Mouse (Mus musculus) spleen, adult 2 months (tissue): ENCODE measurements at regions not wholly inside any gene's neighbourhood (a gene's known extent, or its start where the extent isn't known, plus 50 kb on each side); places are given as distances from the start of the nearest gene placed in this dataset.

Source experiments
- CTCF ChIP-seq: fragments of 200-500 bp; IDR thresholded peaks from 2 replicates; pipeline ENCODE4 v1.5.1; 2011; ENCODE audit warnings: mild to moderate bottlenecking, inconsistent platforms; ENCODE audit not compliant: insufficient read depth, insufficient read length, insufficient replicate concordance; ENCODE audit errors: extremely low read depth
- POLR2A ChIP-seq: fragments of 200-500 bp; IDR thresholded peaks from 2 replicates; pipeline ENCODE4 v1.6.1; 2011; ENCODE audit warnings: low read depth, low read length, inconsistent platforms

DNA sequence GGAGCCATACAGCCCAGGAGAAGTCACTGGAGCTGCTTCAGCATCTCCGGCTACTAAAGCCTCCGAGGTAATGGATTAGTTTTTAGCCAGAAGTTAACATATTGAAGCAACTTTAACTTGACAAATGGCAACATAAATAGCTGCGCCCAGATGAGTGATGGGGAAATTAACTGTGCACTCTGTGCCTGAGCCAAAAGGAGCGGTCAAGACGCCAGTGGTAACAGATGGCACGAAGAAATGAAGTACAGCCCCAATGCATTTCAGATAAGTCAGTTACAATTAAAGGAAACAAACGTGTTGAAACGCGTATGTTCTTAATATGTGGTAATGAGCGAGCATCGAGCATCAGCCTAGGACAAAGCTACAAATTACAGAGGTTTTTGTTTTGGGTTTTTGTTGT is 259.0 kb upstream of the Ank start:
- TF ChIP-seq POLR2A, result no peak
- TF ChIP-seq CTCF, result no peak
